Mouse (Mus musculus): ENCODE measurements around the gene Prrx2.

DNA sequence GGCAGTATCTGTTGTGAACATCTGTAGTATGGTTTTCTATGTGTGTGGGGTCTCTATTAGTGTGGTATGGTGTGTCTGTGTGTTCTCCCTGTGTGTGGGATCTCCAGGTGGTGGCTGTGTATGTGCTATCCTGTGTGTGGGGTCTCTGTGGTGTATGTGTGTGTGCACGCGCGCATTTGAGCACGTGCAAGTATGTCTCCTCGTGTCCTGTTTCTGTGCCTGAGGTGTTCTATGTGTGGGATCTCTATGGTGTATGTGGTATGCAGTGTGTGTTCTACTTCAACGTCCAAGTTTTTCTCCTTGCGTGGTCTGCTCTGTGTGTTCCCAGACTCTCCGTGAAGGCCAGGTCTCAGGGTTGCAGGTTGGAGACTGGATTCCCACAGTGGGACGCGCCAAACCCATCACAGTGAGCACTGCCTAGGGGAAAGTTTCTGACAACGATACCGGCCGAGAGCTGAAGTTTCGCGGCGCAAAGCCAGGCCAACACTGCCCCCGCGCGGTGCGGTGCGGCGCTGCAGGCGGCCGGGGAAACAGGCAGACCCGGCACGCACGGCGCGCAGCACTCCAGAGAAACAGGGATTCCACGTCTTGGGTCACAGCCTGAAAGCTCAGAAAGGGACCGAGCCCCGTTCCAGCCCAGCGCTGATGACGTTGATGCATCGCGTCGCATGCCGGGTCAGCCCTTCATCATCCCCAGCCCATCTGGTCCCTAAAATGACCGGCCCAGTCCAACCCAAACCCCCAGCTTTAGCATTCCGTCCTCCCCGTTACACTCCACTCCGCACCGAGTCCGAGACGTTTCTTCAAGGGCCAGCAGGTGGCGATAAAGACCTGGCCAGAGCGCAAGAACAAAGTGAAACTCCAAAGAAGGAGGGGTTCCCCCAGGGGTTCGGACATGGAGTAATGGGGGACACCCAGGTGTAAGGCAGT is 40.3 kb upstream of the Prrx2 start:
- TF ChIP-seq POLR2A (IDR thresholded peaks at IDR 0.05; ENCODE audit: low read depth, low read length) (no peak), CTCF (IDR thresholded peaks at IDR 0.05; ENCODE audit: extremely low read depth, insufficient read depth, insufficient read length, insufficient replicate concordance) (peak; percentile 99)

Data from spleen, adult 2 months (tissue).